Mouse (Mus musculus): Measurements from ENCODE around the gene Nfasc.

The Nfasc gene

DNA sequence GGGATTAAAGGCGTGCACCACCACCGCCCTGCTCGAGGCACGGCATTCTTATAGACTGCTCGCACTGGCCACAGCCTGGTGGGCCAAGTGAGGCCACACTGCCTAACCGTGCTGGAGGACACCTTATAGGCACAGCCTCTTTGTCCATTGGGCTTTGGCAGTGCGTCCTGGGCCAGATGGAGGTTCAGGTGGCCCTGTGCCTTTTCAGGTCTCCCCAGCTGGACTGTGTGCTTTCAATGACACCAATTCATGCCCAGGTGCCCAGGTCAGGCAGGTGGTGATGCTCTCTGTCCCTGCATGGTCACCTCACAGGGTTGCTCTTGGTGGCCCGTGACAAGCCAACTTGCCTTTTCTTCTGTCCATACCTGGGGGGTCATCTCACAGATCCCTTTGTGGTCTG is 164.8 kb downstream of the Nfasc start:
- DNase-seq: no peak

DNA sequence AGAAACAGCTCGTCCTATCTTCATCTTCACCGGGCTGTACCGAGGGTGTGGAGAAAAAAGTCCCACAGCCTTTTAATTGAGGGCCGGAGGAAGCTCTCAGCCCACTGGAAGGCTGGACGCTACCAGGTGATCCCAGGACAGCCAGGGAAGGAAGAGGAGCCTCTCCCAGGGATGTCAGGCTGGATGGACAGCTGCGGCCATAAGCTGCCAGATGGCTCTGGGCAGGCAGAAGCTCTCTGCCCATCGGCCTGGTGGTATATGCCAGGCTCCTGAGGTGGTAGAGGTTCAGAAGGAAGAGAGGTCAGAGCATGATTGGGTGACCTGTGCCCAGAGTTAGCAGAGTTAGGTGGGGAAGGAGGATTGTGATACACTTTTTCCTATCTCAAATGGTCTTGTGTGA is 168.7 kb downstream of the Nfasc start:
- no peak for DNase-seq

DNA sequence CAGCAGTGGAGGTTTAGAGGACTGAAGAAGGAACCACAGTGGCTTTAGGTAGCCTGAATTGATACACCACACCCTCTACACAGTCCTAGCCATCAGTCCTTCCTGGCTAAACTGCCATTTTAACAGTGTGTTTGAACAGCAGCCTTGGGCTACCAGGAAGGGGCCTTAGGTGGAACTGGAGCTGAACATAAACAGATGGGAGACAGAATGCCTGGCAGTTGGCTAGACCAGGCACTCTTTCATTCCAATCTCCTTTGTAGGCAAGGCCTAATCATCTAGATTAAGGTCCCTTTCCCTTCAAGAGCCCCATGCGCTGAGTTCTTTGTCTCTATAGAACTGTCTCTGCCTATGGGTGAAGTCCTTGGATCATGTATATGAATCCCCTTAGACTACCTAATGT is 170.0 kb downstream of the Nfasc start:
- DNase-seq: no peak

DNA sequence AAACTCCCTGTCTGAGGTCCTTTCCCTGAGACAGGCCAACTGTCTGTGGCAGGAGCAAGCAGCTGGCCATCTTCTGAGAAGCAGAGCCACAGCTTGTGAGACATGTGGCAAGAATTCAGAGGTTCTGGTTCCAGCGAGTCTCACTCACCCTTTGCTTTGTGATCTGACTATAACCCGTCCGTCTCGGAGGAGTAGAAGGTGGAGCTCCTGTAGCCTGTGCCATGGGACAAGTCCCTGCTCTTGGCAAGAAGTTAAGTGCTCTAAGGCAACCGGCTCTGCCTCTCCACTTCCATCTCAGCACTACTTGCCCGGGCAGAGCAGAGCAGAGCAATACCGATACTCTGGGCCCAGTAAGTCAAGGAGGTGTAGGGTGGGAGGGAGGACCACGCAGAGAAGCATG is 170.7 kb downstream of the Nfasc start:
- DNase-seq: no peak

DNA sequence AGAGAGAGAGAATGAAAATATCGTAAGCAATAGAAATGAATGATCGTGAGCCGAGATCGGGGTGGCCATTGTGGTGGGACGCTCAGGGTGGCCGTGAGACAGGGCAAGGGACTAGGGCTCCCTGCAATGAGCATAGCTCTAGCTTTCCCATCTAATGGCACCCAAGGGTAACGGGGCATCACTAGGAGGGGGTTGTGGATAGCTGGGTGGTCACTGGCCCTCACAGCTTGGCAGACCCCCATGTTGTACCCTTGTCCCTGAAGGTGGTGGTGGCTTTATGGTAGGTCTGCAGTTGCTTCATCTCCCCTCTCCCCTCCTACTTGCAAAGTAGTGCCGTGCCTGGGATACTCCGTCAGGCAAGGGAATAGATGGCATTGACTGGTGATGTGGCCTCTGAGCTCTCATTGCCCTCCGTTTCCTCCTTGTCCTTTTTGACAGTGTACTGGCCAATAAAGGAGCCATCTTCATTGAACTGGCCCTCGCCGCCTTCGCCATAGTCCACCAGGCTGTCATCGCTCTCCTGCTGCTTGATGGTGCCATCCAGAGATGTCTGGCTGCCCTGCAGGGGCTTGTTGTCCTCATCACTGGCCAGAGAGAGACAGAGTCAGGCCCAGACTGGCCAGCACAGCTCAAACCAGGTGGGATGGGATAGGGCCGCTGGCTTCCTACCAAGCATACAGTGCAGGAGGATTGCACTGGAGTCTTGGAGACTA is 171.4 kb downstream of the Nfasc start:
- DNase-seq: no peak

DNA sequence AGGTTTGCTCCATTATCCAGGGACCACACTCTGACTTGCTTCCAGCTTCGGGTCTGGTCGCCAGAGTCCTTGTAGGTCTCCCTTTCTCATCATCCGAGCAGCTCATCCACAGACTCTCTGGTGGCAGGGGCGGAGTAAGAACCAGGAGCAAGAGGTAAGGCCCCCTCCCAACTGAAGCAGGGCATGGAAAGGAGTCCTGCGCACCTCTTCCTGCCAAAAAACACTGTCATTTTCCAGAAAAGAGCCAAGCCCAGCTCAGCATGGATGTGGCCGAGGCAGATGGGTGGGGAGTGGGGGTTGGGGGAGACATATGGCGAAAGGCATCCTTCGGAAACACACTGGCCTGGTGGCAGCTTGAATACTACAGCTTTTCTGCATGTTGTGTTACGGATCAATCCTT is 172.1 kb downstream of the Nfasc start:
- no peak for DNase-seq

DNA sequence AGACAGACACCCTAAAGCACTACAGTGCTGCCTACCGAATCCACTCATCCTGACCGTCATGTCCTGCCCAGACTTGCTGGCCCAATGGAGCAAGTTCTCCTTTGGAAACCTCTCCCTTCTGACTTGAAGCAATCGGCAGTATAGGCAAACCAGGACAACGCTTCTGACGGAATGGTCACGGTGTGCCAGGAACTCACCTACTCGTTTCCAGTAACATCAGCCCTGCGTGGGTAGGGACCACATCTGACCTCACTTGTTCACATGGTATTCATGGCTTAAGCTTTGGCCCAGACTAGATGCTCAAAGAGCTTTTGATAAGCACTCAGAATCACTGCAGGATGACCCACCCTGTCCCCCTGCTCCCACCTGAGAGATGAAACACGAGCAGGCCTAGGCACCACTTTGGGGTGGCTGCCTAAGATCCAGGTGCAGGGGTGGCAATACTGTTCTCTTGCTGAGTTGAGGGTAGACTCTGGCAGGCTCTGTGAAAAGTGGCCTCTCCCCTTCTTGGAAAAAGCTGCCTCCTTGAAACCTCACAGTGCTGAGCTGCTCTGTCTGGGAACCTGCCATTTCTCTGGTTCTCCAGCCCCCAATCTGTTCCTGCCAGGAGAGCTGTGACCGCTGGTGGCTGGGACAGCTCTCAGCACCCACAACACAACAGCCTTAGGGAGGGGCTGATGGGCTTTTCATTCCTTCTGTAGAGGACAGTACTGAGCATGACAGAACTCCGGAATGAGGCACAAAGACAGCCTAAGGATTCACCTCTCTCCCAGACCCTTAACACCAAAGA is 174.1 kb downstream of the Nfasc start:
- no peak for DNase-seq

DNA sequence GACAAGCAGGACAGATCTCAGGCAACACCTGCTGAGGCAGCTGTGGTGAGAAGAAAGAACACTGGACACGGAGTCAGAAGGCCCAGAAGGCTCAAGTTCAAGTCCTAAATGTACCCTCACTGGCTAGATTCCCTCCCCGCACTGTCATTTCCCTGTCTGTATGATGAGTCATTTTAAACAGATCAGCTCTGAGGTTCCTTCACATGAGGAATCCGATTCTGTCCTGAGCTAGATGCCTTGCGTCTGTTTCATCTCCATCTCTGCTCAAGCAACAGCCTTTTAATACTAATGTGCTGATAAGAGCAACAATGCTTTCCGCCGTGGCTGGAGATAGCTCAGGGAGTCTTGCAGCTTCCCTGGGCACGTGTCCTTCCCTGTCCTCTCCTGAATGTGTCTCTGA is 175.8 kb downstream of the Nfasc start:
- no peak for DNase-seq

DNA sequence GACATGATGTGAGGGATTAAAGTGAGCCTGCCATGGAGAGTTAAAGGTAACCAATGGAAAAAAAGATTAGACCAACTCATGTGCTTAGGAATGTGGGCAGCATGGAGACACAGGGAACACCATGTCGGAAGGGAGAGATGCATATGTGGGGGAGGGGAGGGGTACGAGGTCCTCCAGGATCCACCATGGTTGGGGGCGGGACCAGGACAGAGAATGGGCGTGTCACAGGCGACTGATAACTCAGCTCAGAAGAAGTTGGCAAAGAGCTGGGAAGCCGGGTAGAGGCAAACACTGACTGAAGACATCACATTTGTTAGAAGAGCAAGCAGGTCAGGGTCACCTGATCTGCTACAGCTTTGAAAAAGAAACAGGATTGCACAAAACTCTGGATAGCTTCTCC is 176.7 kb downstream of the Nfasc start:
- DNase-seq: no peak

DNA sequence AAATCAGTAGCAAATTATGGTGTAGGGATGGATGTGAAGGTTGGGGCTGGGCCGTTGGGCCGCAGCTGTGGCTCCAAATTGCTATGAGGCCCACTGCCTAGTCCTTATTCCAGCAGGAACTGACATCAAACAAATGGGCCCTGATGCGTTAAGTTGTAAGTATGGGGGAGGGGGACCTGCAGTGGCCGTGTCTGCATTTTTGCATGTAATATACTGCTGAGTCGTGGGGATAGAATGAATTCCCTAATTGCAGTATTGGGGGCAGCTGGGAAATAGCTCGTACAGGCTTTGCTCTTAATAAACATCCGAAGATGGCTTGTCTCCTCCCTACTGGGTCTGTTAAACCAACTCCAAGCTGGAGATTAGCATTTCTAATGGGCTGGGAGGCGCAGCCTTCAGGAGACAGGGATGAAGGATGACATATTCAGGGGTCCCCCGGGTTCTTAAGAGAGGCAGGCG is 179.2 kb downstream of the Nfasc start:
- DNase-seq: no peak

DNA sequence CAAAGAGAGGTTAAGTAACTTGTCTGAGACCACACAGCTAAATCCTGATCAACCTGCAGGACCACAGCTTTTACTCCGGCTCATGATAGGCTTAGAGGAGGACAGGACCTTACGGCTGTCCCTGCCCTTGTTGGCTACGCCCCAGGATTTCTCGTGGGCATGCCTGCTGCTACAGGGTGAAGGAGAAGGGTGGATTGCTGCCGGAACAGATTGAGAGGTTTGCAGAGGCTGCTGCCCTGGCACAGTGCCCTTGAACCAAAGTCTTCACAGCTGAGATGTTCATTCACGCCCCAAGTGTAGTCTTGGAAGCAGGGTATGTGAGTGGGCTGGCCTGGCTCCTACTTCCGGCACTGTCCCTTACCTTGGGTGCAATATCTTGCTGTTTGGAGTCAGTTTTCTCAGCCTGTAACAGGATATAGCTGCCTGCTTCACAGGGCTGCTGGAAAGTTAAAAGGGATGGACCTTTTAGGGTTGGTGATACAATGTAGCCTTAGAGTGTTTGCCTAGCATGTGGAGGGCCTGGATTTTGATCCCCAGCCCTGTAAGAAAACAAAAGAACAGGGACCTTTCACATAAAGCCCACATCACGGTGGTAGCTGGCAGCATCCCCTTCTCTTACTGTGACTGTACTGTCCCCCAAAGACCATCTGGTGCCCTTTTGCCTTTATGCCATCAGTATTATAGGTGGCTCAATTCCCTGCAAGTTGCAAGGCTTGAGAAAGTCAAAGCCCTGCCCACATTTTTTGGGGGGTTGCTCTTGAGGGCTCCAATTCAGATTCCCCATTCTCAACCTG is 180.5 kb downstream of the Nfasc start:
- no peak for DNase-seq

DNA sequence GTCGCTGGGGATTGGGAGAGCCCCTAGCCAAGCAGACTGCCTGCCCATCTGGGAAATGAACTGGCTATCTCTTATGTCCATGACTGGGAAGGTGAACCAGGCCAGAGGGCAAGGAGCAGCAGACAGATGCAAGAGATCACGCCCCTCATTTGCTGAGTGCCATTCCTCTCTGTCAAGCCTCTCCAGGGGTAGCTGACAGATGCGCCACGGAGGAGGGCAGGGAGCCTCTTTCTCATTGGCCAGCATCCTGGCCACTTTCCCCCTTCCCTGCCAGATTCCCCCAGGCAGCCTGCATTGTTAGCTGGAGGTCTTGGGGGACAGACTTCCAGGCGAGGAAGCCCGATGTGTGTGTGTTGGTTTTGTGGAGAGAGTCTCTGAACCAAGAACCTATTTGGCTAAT is 182.6 kb downstream of the Nfasc start:
- DNase-seq: no peak

DNA sequence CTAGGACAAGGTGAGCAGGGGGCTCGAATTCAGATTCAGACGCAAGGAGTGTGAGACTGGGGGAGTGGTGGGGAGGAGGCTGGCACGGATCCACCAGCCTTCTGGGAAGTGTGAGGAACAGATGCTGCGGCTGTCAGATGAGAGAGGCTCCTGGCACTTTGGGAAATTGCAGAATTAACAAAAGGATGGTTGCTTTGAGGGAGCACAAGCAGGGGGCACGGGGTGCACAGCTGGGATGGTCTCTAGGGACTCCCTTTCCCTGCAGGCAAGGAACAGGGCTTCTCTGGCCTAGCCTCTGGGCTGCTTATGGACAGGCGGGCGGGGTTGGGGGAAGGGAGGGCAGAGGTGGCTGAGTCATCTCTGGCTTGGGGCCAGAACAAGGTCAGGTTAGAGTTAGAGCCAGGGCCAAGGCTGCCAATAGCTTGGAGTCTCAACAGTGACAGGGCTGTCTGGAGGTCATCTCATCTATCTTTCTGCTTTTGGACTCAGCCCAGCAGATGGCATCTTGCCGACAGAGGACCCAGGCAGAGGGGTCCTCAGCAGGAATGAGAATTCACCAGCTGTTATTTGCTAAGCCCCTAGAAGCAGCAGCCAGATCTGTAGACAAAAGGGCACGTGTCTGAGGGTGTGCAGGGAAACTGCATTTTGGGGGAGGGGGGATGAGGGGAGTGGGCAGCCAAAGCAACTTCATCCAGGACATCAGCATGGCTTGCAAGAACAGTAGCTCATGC is 183.5 kb downstream of the Nfasc start:
- DNase-seq: no peak

DNA sequence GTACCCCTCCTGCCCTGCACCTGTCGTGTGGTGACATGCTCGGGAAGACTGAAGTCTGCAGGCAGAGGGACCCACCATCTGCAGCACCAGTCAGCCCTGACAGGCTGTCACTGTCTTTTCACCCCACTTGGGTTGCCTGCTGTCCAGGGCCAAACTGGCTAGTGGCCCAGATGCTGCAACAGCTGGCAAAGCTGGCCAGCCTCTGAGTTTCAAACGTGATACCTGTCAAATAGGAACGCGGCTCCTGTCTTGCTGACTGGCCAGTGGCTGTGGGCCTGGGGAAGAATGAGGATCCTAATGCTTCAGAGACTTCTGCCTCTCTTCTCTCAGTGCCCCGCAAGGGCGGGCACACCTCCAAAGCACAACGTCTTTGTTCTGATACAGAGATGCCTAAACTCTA is 197.8 kb downstream of the Nfasc start:
- DNase-seq: no peak

DNA sequence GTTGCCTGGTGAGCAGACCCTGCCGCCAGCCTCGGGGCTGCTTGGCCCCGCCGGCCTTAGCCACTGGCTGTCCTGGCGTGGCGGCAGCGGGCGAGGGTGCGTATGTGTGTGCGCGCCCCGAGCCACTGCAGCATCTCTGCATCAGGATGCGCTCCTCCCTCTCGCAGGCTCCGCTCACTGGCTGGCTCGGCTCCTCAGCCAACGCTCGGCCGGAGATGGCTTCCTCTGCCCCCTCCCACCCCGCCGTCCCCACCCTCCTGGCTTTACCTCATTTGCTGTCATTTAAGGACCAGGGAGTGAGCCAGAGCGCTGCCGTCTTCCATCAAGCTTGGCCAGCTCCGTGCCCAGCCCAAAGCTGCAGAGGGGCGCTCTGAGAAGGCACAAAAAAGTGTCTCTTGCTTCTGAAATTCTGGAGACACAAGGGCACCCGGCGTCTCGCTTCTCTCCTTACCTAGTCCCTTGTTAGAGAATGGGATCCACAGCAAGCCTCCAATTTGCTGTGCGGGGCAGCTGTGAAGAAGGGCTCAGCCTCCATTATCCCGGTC is 198.8 kb downstream of the Nfasc start, which contains the start of gene Cntn2:
TSS of gene Cntn2 (minus strand) at position 495 of the 545 bp plus-strand sequence.
- no peak for DNase-seq

DNA sequence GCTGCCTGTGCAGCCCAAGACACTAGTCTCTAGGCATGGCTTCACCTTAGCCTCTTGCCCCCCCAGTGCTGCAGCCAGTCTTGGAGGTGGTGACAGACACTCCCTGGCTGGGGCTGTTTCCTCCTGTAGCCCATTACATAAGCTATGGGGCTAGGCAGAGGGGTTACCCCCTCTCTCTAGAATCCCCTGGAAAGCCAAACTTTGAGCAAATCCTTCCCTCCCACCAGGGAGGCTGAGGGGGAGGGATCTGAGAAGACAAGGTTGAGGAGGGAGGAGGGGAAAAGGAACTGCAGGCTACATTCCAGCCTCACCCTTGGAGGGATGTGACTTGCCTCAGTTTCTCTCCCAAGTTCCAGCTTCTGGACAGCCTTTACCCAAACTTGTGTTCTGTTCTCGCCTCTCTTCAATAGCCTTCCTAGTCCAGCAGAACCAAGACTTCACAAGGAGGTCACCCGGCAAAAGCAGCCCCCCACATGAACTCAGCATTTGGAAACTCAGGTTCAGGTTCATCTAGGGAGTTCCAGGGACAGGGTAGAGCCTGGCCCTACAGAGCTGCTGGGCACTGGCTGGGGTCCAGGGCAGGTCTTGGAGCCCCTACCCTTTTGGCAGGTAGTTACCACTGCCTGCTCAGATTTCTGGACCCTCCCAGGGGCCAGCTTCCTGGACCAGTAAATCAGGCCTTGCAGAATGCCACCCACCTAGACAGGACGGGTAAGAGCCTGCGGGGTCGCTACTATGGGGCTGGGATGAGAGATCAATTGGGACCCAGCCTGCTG is 199.6 kb downstream of the Nfasc start:
- no peak for DNase-seq

DNA sequence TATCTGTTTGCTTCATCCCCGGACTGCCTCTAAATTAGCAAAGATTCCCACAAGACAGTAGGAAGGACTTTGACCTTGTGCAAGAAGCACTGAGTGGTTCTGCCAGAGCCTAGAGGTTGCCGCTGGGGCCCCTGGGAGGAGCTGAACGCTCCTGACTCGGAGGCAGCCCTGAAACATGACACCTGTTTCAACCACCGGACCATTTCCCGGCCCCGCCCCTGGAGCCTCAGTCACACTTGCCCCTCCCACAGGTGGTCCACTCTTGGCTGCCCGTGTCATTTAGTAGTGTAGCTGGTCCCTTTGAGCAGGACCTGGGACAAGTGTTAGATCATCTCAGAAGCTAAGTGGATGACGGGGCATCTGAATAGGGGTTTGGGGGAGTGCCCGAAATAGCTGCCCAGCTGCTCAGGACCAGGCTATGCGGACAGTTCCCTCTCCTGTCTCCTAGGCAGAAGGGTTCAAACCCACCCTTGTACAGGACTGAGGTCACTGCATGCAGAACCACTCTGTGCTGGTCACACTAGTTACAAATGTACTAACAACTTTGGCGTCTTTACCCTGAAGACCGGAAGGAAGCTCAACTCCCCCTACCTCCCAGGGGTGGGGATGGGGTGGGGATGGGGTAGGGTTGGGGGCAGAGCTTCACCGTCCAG is 200.3 kb downstream of the Nfasc start:
- DNase-seq: peak; percentile 25

DNA sequence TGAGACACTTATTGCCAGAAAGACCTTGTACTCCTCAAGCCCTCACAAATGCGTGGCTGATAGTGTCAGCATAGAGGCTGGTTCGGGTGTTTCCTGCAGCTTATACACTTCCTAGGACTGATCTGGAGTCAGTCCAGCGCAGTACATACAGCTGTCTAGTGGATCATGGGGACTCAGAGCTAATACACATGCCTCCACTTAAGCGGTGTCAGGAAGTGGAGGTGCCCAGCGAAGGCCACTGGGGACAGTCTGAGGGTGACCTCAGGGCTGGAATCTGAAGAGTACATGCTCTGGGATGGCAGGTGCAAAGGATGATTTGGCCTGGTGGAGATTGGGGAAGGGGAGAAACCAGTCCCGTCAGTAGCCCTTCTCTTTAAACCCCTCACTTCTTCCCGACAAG is 200.9 kb downstream of the Nfasc start:
- no peak for DNase-seq

DNA sequence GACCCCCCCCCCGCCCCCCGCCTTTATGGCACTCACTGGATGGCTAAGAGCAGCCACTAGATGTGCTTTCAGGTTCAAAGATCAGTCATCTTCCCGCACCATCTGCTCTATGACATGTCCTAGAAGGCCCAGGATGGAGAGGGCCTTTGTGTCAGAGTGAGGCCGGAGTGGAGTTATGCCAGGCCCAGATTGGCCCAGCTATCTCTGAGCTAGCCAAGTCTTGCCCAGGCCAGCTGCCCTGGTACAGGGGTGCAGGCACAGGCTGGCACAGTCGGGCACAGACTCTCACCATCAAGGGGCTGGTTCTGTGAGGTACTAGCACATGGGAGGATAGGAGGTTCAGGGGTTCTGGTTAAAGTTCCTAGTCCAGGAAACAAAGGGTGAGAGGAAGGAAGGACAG is 203.9 kb downstream of the Nfasc start:
- no peak for DNase-seq

DNA sequence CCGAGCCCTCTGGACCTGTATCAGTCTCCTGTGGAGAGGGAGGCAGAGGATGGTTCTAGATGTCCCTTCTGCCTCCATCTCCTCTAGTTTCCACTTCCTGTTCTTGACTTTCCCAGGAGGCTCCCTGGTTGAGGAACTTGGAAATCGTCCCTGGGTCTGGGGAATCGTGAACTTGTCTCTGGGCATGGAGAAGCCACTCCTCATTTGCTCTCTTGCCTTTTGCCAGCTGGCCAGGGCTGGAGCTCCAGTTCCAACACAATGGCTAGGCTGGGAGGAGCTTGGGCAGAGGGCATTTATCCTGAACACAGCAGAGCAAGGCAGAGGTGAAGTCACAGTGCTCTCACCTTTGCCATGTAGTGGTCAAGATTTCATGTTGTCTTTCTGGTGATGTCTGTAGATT is 205.2 kb downstream of the Nfasc start:
- no peak for DNase-seq

DNA sequence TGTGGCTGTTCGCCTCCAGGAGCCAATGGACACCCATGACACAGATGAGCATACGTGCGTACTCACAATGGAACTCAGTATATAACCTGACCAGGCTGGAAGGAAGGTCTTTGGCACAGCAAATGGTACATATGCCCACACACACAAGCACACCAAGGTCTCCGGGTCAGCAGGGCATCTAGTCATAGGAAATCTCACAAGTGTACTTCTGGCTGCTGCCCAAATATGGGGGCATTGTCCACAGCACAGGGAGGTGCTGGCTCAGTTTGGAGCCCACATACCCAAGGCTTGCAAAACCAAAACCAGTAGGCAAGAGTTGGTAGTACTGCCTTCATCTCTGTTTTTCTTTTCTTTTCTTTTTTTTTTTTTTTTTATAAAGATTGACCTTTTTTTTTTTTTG is 206.1 kb downstream of the Nfasc start:
- no peak for DNase-seq
